Mouse (Mus musculus) liver, embryonic 14.5 days (tissue): ENCODE results near the gene Stim1. TPM values are rescaled to one million over a fixed set of nuclear protein-coding genes. Genes with fewer than 3 reads are reported as not detected.

Experiments used
- ATAC-seq: fragments of 200-750 bp; cut with Nextera tagmentation; 2 replicates; pipeline ENCODE4 v1.8.0; 2017; ENCODE audit warnings: moderate number of reproducible peaks, mild to moderate bottlenecking, moderate library complexity; ENCODE audit not compliant: insufficient read depth
- DNase-seq, 3 experiments: peaks; one replicate each; pipeline ENCODE4 v3.0.0-alpha.2; 2012 to 2013; ENCODE audit warnings: low read depth in 3 of 3, low spot score in 3 of 3
- H3K27ac ChIP-seq: fragments of 300-500 bp; sonication (generic); 2 replicates; pipeline ENCODE4 v1.5.1; 2014; ENCODE audit warnings: moderate library complexity, mild to moderate bottlenecking, control low read depth, inconsistent platforms
- H3K27me3 ChIP-seq: fragments of 300-500 bp; sonication (generic); 2 replicates; pipeline ENCODE4 v1.6.1; 2014; ENCODE audit warnings: mild to moderate bottlenecking, low read length, moderate library complexity; ENCODE audit not compliant: control insufficient read depth, insufficient read depth
- H3K36me3 ChIP-seq: fragments of 300-500 bp; sonication (generic); replicated peaks from 2 replicates; pipeline ENCODE4 v1.6.1; 2014; ENCODE audit warnings: low read depth; ENCODE audit not compliant: control insufficient read depth, insufficient read depth
- H3K4me1 ChIP-seq, 2 experiments: fragments of 200-500 bp in 1 of 2; fragments of 300-500 bp in 1 of 2; sonication (generic) in 1 of 2; replicated peaks; 2 replicates each; pipeline ENCODE4 v1.6.1; 2012 to 2014; ENCODE audit warnings: antibody characterized with exemption in 1 of 2, inconsistent platforms in 1 of 2, low read length in 1 of 2; ENCODE audit not compliant: control insufficient read depth in 2 of 2, insufficient read depth in 2 of 2
- H3K4me2 ChIP-seq: fragments of 300-500 bp; sonication (generic); 2 replicates; pipeline ENCODE4 v1.6.1; 2014; ENCODE audit warnings: low read depth, mild to moderate bottlenecking, control low read depth, moderate library complexity
- H3K4me3 ChIP-seq, 2 experiments: fragments of 200-500 bp in 1 of 2; fragments of 300-500 bp in 1 of 2; sonication (generic) in 1 of 2; 2 replicates each; pipeline ENCODE4 v1.5.1; 2012 to 2014; ENCODE audit warnings: low read depth in 2 of 2, low read length in 2 of 2, mild to moderate bottlenecking in 2 of 2, control low read depth in 1 of 2, inconsistent platforms in 1 of 2, moderate library complexity in 1 of 2; ENCODE audit not compliant: insufficient read depth in 1 of 2
- H3K9ac ChIP-seq: fragments of 300-500 bp; sonication (generic); replicated peaks from 2 replicates; pipeline ENCODE4 v1.6.1; 2014; ENCODE audit warnings: mild to moderate bottlenecking, control low read depth, moderate library complexity
- H3K9me3 ChIP-seq: fragments of 300-500 bp; sonication (generic); 2 replicates; pipeline ENCODE4 v1.6.1; 2016; ENCODE audit warnings: low read length, mixed read lengths; ENCODE audit not compliant: control insufficient read depth
- CTCF ChIP-seq: IDR thresholded peaks from 2 replicates; pipeline ENCODE4 v1.5.1; 2016; ENCODE audit warnings: antibody characterized with exemption, low read depth, control low read depth
- EP300 ChIP-seq: IDR thresholded peaks from 2 replicates; pipeline ENCODE4 v1.6.1; 2016; ENCODE audit warnings: antibody characterized with exemption, low read depth
- WGBS: fragments of 180-500 bp; shearing (Covaris S2); extraction: QIAGEN DNeasy Blood & Tissue Kit; methylation state at CpG from one replicate; pipeline ENCODE4 v1.1.7; 2014; ENCODE audit not compliant: insufficient replicate concordance; 5-methylcytosine and 5-hydroxymethylcytosine counted together
- polyA plus RNA-seq, 2 experiments: library from polyadenylated mRNA; depleted of rRNA in 1 of 2; stranded (reverse) in 1 of 2; unstranded in 1 of 2; fragments of >200 nt; fragmentation: Nextera tagmentation in 1 of 2; extraction: Ambion mirVana in 1 of 2; gene quantifications; 2 replicates each; pipeline versions ENCODE4 v1.2.1 to v1.2.3; 2012 to 2014

The Stim1 gene
- 6.9 and 7.9 TPM in 2 replicates for polyA plus RNA-seq (2012; rRNA removed)
- 9.3 and 11.2 TPM in 2 replicates for polyA plus RNA-seq (2014; fragmentation: Nextera tagmentation; extraction: Ambion mirVana)

DNA sequence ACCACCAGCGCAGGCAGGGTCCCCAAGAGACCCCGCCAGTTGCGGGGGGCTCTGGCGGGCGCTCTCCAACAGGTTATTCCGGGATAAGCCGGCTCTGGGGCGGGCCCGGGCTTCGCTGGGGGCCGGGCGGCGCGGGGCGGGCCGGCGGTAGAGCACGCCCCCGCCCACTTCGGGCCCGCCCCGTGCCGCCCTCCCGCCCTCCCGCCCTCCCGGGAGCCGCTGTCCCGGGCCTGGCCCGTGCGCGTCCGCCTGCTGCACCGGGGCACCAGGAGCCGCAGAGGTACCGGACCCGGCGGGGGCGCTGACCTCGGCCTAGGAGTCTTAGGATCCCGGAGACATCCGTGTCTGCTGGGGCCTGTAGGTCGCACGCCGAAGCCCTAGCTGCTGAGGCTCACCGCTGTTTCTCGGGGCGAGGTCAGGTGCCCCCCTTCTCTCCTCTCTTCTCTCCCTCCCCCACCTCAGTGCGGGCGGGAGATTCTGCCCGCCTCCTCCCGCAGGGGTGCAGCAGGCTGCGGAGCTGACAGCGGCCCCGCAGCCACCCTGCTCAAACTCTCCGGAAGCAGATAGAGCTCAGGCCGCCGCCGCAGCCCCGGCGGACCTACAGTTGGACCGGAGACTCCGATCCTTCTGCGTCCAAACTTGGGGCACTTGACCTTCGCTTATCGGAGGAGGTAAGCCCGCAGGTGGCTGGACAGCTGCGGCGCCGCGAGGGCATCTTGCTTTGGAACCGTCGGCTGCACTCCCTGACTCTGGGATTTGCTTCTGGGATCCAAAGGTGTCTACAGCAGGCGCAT lies at the start of gene Stim1:
Gene Stim1, plus strand, starts transcription at position 206 of the 794 bp plus-strand sequence.
- ATAC-seq (peak; percentile 93), DNase-seq (peak; percentile 62 to 68 (median 63))
- peak within 1 kb of the TSS; percentile 95 for H3K9ac ChIP-seq
- no peaks in the 10 kb centered on the region for H3K36me3 ChIP-seq
- TF ChIP-seq EP300: no peak
- no peak for TF ChIP-seq CTCF
- H3K4me2 ChIP-seq: peak within 1 kb of the TSS; percentile 82
- H3K27ac ChIP-seq: peak within 1 kb of the TSS; percentile 91
- no peaks in the 10 kb centered on the region for H3K9me3 ChIP-seq
- under 1% methylated on average over 73 of the region's 73 CpGs for WGBS
- H3K27me3 ChIP-seq: no peaks in the 10 kb centered on the region
- H3K4me1 ChIP-seq: peaks cover 33 to 43% of the 10 kb centered on the region in 2 experiments
- H3K4me3 ChIP-seq: peak within 1 kb of the TSS; percentile 90 to 96

DNA sequence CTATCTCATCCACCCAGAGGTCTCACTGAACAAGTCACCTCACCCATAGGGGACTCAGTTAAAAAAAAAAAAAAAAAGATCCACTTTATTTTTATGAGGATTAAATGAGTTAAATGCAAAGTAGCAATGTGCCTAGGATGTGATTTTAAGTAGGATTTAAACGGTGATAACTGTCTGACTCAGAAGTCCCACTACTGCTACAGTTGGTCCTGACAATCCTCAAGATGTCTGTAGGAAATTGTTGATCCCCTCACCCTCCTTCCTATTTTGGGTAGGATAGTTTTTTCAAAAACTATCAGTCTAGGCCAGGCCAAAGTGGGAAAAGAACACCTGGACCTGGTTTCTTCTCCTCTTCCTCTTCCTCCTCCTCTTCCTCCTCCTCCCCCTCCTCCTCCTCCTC lies 45.7 kb upstream of the Stim1 start:
- no peak overlapping the region for H3K4me3 ChIP-seq
- peaks cover 0 to 2% of the 10 kb centered on the region in 2 experiments; a peak in 1 of 4 replicates for H3K4me1 ChIP-seq
- no peaks in the 10 kb centered on the region for H3K27me3 ChIP-seq
- peak overlapping the region; percentile 82 for H3K4me2 ChIP-seq
- H3K27ac ChIP-seq: no peak overlapping the region
- H3K9ac ChIP-seq: no peak overlapping the region
- no peak for ATAC-seq
- H3K9me3 ChIP-seq: no peaks in the 10 kb centered on the region
- DNase-seq: no peak
- TF ChIP-seq CTCF (no peak), EP300 (no peak)
- WGBS: 32% methylated on average over 1 of the region's 1 CpGs
- H3K36me3 ChIP-seq: no peaks in the 10 kb centered on the region

DNA sequence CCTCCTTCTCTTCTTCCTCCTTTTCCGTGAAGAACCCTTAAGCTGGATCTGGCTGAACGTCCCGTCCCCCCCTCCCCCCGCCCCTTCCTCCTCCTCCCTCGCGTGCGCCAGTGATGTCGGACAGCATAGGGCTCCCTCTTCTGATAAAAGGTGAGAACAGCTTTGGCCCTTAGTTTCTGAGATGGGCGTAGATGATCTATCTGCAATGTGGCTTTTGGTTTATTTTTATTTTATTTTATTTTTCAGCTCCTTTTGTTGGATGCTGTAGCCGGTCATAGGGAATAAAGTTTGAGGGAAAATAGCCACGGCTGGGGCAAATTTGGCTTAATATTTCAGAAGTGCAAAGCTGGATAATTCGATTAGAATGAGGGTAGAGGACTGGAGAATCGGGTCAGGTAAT lies 45.3 kb upstream of the Stim1 start:
- H3K36me3 ChIP-seq: no peaks in the 10 kb centered on the region
- no peaks in the 10 kb centered on the region for H3K9me3 ChIP-seq
- peak; percentile 62 for TF ChIP-seq CTCF
- no peak for TF ChIP-seq EP300
- H3K4me2 ChIP-seq: peak overlapping the region; percentile 82
- 0% methylated on average over 10 of the region's 13 CpGs for WGBS
- H3K27me3 ChIP-seq: no peaks in the 10 kb centered on the region
- peaks cover 0 to 2% of the 10 kb centered on the region in 2 experiments; a peak in 1 of 4 replicates for H3K4me1 ChIP-seq
- no peak for DNase-seq
- peak; percentile 53; the same call in 1 of the 2 replicates for ATAC-seq
- H3K4me3 ChIP-seq: peak overlapping the region; percentile 69 to 91; a peak in 3 of 4 replicates
- H3K9ac ChIP-seq: peak overlapping the region; percentile 73
- no peak overlapping the region for H3K27ac ChIP-seq

DNA sequence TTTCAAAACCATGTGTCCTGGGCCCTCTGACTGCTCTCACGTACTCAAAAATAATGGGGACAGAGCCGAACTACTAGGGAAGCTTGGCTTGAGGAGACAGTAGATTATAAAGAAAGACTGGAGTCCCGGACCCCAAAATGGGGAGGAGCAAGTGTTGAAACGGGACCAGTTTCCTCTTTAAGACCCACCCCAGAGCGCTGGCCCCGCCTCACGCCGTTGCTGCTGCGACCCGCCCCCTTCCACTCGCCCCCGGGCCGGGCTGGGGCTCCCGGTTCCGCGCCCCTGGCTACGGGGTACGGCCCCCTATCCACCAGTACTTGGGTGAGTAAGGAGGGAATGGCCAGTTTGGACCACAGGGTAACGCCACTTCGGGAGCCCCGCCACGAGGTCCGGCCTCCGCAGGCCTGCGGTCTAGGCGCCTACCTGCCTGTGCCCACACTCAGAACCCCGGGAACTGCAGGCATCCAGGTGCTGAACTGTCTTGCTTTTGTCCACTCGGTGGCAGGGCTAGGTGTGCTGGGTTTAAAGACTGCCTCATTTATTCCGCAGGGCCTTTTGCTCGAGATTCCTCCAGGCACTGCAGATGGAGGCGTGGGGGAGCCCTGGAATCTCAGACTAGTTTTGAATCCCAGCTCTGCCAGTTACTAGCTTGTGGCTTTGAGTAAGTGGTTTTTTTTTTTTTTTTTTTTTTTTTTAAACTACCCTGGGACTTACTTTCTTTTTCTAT lies 44.6 kb upstream of the Stim1 start:
- ATAC-seq: peak; percentile 73
- no peaks in the 10 kb centered on the region for H3K27me3 ChIP-seq
- H3K9me3 ChIP-seq: no peaks in the 10 kb centered on the region

More for the DNA sequence above, 44.6 kb upstream of the Stim1 start:
- peak overlapping the region; percentile 69 to 91 for H3K4me3 ChIP-seq
- peak in 1 of 3 experiments; percentile 41 for DNase-seq
- peak overlapping the region; percentile 73 for H3K9ac ChIP-seq
- no peak overlapping the region for H3K27ac ChIP-seq
- peaks cover 0 to 2% of the 10 kb centered on the region in 2 experiments; a peak in 1 of 4 replicates for H3K4me1 ChIP-seq
- TF ChIP-seq EP300 (no peak), CTCF (no peak)
- H3K36me3 ChIP-seq: no peaks in the 10 kb centered on the region
- H3K4me2 ChIP-seq: peak overlapping the region; percentile 82
- 3% methylated on average over 31 of the region's 31 CpGs for WGBS
